17 mouse cellular contexts compared by ENCODE assay signal in the genomic region with DNA sequence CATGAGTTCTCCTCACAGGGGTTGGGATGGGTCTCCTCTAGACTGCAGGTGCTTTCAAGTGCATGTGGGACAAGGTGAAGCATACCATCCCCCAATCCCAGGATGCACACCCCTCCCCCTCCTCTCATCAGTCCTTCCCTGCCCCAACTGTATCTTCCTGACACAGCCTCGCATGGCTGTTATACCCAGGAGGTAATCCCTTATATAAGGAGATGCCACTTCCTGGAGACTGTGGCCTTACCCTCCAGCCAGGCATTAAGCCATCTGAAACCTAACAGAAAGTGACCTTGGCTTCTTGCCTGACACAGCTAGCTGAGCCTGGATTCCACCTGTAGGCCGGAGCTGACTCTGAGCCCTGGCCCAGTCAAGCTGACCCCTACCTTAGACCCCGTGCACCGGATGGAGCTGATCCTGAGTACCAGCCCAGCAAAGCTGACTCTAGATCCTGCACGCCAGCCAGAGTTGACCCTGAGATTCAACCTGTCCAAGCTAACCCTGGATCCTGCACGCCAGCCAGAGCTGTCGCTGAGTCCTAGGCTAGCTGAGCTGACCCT. TPM values are rescaled to one million over a fixed set of nuclear protein-coding genes. Genes with fewer than 3 reads are reported as not detected.
DNase-seq lines count a peak whose midpoint lies in the region; ATAC-seq lines count a peak whose summit lies in the region.
"Had no signal": no experiment of that assay in that cellular context is flagged by ENCODE, and none has a peak within 500 bp of the region (broad histone marks: within the 10 kb centered on the region; RNA-seq: fewer than 3 reads in every experiment).

No protein-coding gene starts in this region.

- no peak for ATAC-seq in lung, embryonic 15.5 days (ENCODE audit: borderline replicate concordance, extremely low read depth, low FRiP score, low TSS enrichment)
- ATAC-seq in embryonic facial prominence, embryonic 13.5 days (ENCODE audit: insufficient number of reproducible peaks, insufficient read depth, low FRiP score, low TSS enrichment, low read depth): no peak
- no peak for ATAC-seq in liver, embryonic 13.5 days (ENCODE audit: low read depth)
- no peak for ATAC-seq in megakaryocyte-erythroid progenitor cell, adult 5-6 weeks (replicated peaks; ENCODE audit: low FRiP score, low TSS enrichment, poor library complexity, severe bottlenecking)
- ATAC-seq: forebrain, embryonic 15.5 days had no signal

- peak; percentile 94 for DNase-seq in heart, adult 11 months
- no peak for DNase-seq in heart, postnatal 25 days (ENCODE audit: low spot score)
- DNase-seq in lung, adult 18-20 months: no peak
- DNase-seq in liver, embryonic 13.5 days: no peak
- DNase-seq in right cerebral cortex, adult 2 months (ENCODE audit: low spot score in 2 of 2): no peak
- DNase-seq: adrenal gland, postnatal 10 days; B cell, adult 2 months; cerebellum, postnatal 14 days; gastrocnemius, postnatal 10 days; lung, postnatal 36 days had no signal

- no peak overlapping the region for H3K4me3 ChIP-seq in lung, embryonic 15.5 days
- H3K4me3 ChIP-seq in embryonic facial prominence, embryonic 13.5 days: no peak overlapping the region
- H3K4me3 ChIP-seq in liver, embryonic 13.5 days (replicated peaks): peak overlapping the region; percentile 75; the same call in 1 of the 2 replicates
- H3K4me3 ChIP-seq: embryonic facial prominence, embryonic 12.5 days; forebrain, embryonic 15.5 days; heart, embryonic 12.5 days had no signal

- H3K27me3 ChIP-seq in lung, embryonic 15.5 days: no peaks in the 10 kb centered on the region
- no peaks in the 10 kb centered on the region for H3K27me3 ChIP-seq in embryonic facial prominence, embryonic 13.5 days
- no peaks in the 10 kb centered on the region for H3K27me3 ChIP-seq in liver, embryonic 13.5 days
- H3K27me3 ChIP-seq: embryonic facial prominence, embryonic 12.5 days; forebrain, embryonic 15.5 days; heart, embryonic 12.5 days had no signal

- H3K36me3 ChIP-seq in lung, embryonic 15.5 days: peaks cover 13% of the 10 kb centered on the region
- peaks cover 20% of the 10 kb centered on the region for H3K36me3 ChIP-seq in embryonic facial prominence, embryonic 13.5 days
- H3K36me3 ChIP-seq in liver, embryonic 13.5 days: peaks cover 29% of the 10 kb centered on the region
- H3K36me3 ChIP-seq: forebrain, embryonic 15.5 days had no signal

- no peak overlapping the region for H3K27ac ChIP-seq in lung, embryonic 15.5 days
- no peak overlapping the region for H3K27ac ChIP-seq in embryonic facial prominence, embryonic 13.5 days
- peak overlapping the region; percentile 98 for H3K27ac ChIP-seq in liver, embryonic 13.5 days
- H3K27ac ChIP-seq: embryonic facial prominence, embryonic 12.5 days; forebrain, embryonic 15.5 days had no signal

- intact Hi-C loops in heart, postnatal 25 days (cut with DNase I): no loop called here

- H3K4me1 ChIP-seq in lung, embryonic 15.5 days: peaks cover 38% of the 10 kb centered on the region
- peaks cover 36% of the 10 kb centered on the region for H3K4me1 ChIP-seq in embryonic facial prominence, embryonic 13.5 days
- H3K4me1 ChIP-seq in liver, embryonic 13.5 days (replicated peaks): peaks cover 77% of the 10 kb centered on the region

- no peak overlapping the region for H3K9ac ChIP-seq in lung, embryonic 15.5 days
- 0 out of 2 replicates have a peak overlapping the region, but pooled peaks have one; percentile 83 for H3K9ac ChIP-seq in embryonic facial prominence, embryonic 13.5 days
- H3K9ac ChIP-seq in liver, embryonic 13.5 days: peak overlapping the region; percentile 89
- H3K9ac ChIP-seq: embryonic facial prominence, embryonic 12.5 days; forebrain, embryonic 15.5 days; heart, embryonic 12.5 days had no signal

- H3K9me3 ChIP-seq in lung, embryonic 15.5 days: no peaks in the 10 kb centered on the region
- H3K9me3 ChIP-seq in embryonic facial prominence, embryonic 13.5 days: no peaks in the 10 kb centered on the region
- no peaks in the 10 kb centered on the region for H3K9me3 ChIP-seq in liver, embryonic 13.5 days (replicated peaks)
- H3K9me3 ChIP-seq: embryonic facial prominence, embryonic 12.5 days; forebrain, embryonic 15.5 days; heart, embryonic 12.5 days had no signal

- H3K4me2 ChIP-seq in lung, embryonic 15.5 days: peak overlapping the region; percentile 87; the same call in 1 of the 2 replicates
- peak overlapping the region; percentile 93; the same call in 1 of the 2 replicates for H3K4me2 ChIP-seq in embryonic facial prominence, embryonic 13.5 days
- H3K4me2 ChIP-seq in liver, embryonic 13.5 days: peak overlapping the region; percentile 93
- H3K4me2 ChIP-seq: forebrain, embryonic 15.5 days had no signal

- 89% methylated on average over 7 of the region's 7 CpGs for WGBS in lung, embryonic 15.5 days
- WGBS in embryonic facial prominence, embryonic 13.5 days: 86% methylated on average over 7 of the region's 7 CpGs
- WGBS in liver, embryonic 13.5 days (ENCODE audit: insufficient replicate concordance): 82% methylated on average over 7 of the region's 7 CpGs

RNA-seq across cellular contexts. Expression of gene Hyal3, which starts 2.0 kb away (rescaled TPM):
- under 1 TPM; 0.45 to 0.62 TPM for total RNA-seq in heart, postnatal 25 days (2021)
- 0.99 and 1.4 TPM in 2 replicates for polyA plus RNA-seq in lung, embryonic 15.5 days (2015; fragmentation: Nextera tagmentation; extraction: Ambion mirVana)
- 1.6 and 2.8 TPM in 2 replicates for polyA plus RNA-seq in embryonic facial prominence, embryonic 13.5 days (2015; fragmentation: Nextera tagmentation; extraction: Ambion mirVana)
- polyA plus RNA-seq in liver, embryonic 13.5 days (2015; fragmentation: Nextera tagmentation; extraction: Ambion mirVana): 0.82 and 1.2 TPM in 2 replicates
- total RNA-seq in megakaryocyte-erythroid progenitor cell, adult 5-6 weeks (2014; fragmentation: Nextera tagmentation): 5.1 and 9.4 TPM in 2 replicates
- 0.61 and 3.3 TPM in 2 replicates for total RNA-seq in megakaryocyte-erythroid progenitor cell, adult 5-6 weeks (2017)
- total RNA-seq: monocyte, adult 5-6 weeks had no signal

RNA-seq across cellular contexts. Expression of gene Naa80, which starts 3.9 kb away (rescaled TPM):
- total RNA-seq in heart, postnatal 25 days (2021): 10 to 100 TPM; 14.0 to 18.4 TPM
- polyA plus RNA-seq in lung, embryonic 15.5 days (2015; fragmentation: Nextera tagmentation; extraction: Ambion mirVana): 18.2 and 18.6 TPM in 2 replicates
- polyA plus RNA-seq in embryonic facial prominence, embryonic 13.5 days (2015; fragmentation: Nextera tagmentation; extraction: Ambion mirVana): 21.8 and 22.5 TPM in 2 replicates
- polyA plus RNA-seq in liver, embryonic 13.5 days (2015; fragmentation: Nextera tagmentation; extraction: Ambion mirVana): 10.5 and 12.2 TPM in 2 replicates
- 46.2 and 49.0 TPM in 2 replicates for total RNA-seq in megakaryocyte-erythroid progenitor cell, adult 5-6 weeks (2014; fragmentation: Nextera tagmentation)
- 15.8 and 25.8 TPM in 2 replicates for total RNA-seq in megakaryocyte-erythroid progenitor cell, adult 5-6 weeks (2017)

RNA-seq across cellular contexts. Expression of gene Ifrd2, which starts 4.9 kb away (rescaled TPM):
- total RNA-seq in heart, postnatal 25 days (2021): 10 to 100 TPM; 44.6 to 45.8 TPM
- 40.0 and 44.2 TPM in 2 replicates for polyA plus RNA-seq in lung, embryonic 15.5 days (2015; fragmentation: Nextera tagmentation; extraction: Ambion mirVana)
- 39.3 and 54.2 TPM in 2 replicates for polyA plus RNA-seq in embryonic facial prominence, embryonic 13.5 days (2015; fragmentation: Nextera tagmentation; extraction: Ambion mirVana)
- 167 and 175 TPM in 2 replicates for polyA plus RNA-seq in liver, embryonic 13.5 days (2015; fragmentation: Nextera tagmentation; extraction: Ambion mirVana)
- 226 and 251 TPM in 2 replicates for total RNA-seq in megakaryocyte-erythroid progenitor cell, adult 5-6 weeks (2014; fragmentation: Nextera tagmentation)
- 103 and 192 TPM in 2 replicates for total RNA-seq in megakaryocyte-erythroid progenitor cell, adult 5-6 weeks (2017)

RNA-seq across cellular contexts. Expression of gene Hyal1, which starts 5.9 kb away (rescaled TPM):
- total RNA-seq in heart, postnatal 25 days (2021): 1 to 10 TPM; 5.3 TPM
- 8.4 and 9.6 TPM in 2 replicates for polyA plus RNA-seq in lung, embryonic 15.5 days (2015; fragmentation: Nextera tagmentation; extraction: Ambion mirVana)
- polyA plus RNA-seq in embryonic facial prominence, embryonic 13.5 days (2015; fragmentation: Nextera tagmentation; extraction: Ambion mirVana): 13.8 and 15.0 TPM in 2 replicates
- polyA plus RNA-seq in liver, embryonic 13.5 days (2015; fragmentation: Nextera tagmentation; extraction: Ambion mirVana): 2.6 TPM in 2 replicates
- 1.1 and 5.9 TPM in 2 replicates for total RNA-seq in megakaryocyte-erythroid progenitor cell, adult 5-6 weeks (2014; fragmentation: Nextera tagmentation)
- 1.1 and 4.3 TPM in 2 replicates for total RNA-seq in megakaryocyte-erythroid progenitor cell, adult 5-6 weeks (2017)

RNA-seq across cellular contexts. Expression of gene Hyal2, which starts 14.8 kb away (rescaled TPM):
- 10 to 100 TPM; 35.4 to 36.2 TPM for total RNA-seq in heart, postnatal 25 days (2021)
- 105 and 109 TPM in 2 replicates for polyA plus RNA-seq in lung, embryonic 15.5 days (2015; fragmentation: Nextera tagmentation; extraction: Ambion mirVana)
- polyA plus RNA-seq in embryonic facial prominence, embryonic 13.5 days (2015; fragmentation: Nextera tagmentation; extraction: Ambion mirVana): 118 TPM in 2 replicates
- polyA plus RNA-seq in liver, embryonic 13.5 days (2015; fragmentation: Nextera tagmentation; extraction: Ambion mirVana): 43.8 and 44.7 TPM in 2 replicates
- 7.6 and 23.6 TPM in 2 replicates for total RNA-seq in megakaryocyte-erythroid progenitor cell, adult 5-6 weeks (2014; fragmentation: Nextera tagmentation)
- 5.4 and 8.3 TPM in 2 replicates for total RNA-seq in megakaryocyte-erythroid progenitor cell, adult 5-6 weeks (2017)
